ENCODE assay signal across 8 mouse cellular contexts in genomic region chr9:94534795-94535194, GRCm38 (mm10). TPM values are rescaled to one million over a fixed set of nuclear protein-coding genes. Genes with fewer than 3 reads are reported as not detected.
DNase-seq lines count a peak whose midpoint lies in the region; ATAC-seq and TF ChIP-seq lines count a peak whose summit lies in the region.

No protein-coding gene starts in this region.

- no peak overlapping the region for H3K27ac ChIP-seq in layer of hippocampus, adult 2 months
- no peak overlapping the region for H3K27ac ChIP-seq in forebrain, embryonic 15.5 days (replicated peaks)
- H3K27ac ChIP-seq in midbrain, embryonic 14.5 days (replicated peaks; ENCODE audit: low read depth, low read length), result no peak overlapping the region

- DNase-seq in cerebellum, adult 9-10 months, result peak; percentile 77
- DNase-seq in cerebellum, postnatal 36 days, result no peak
- no peak for DNase-seq in layer of hippocampus, adult 2 months (ENCODE audit: low spot score in 2 of 2)
- no peak for DNase-seq in layer of hippocampus, adult 9-11 months
- peak; percentile 65 for DNase-seq in midbrain, embryonic 14.5 days
- DNase-seq in thymus, postnatal 36 days, result no peak

- peaks cover 49% of the 10 kb centered on the region for H3K4me1 ChIP-seq in forebrain, embryonic 15.5 days
- H3K4me1 ChIP-seq in midbrain, embryonic 14.5 days (ENCODE audit: control insufficient read depth, insufficient read depth, low read length), result peaks cover 24% of the 10 kb centered on the region

- ATAC-seq in forebrain, embryonic 15.5 days (replicated peaks), result no peak
- ATAC-seq in midbrain, embryonic 14.5 days (ENCODE audit: low FRiP score, low TSS enrichment), result no peak
- ATAC-seq in CD4-positive, CD25-positive, alpha-beta regulatory T cell, adult 4 months, result no peak

- H3K9ac ChIP-seq in forebrain, embryonic 15.5 days (replicated peaks), result no peak overlapping the region
- H3K9ac ChIP-seq in midbrain, embryonic 14.5 days (replicated peaks; ENCODE audit: low read length), result no peak overlapping the region

- peak overlapping the region; percentile 82; the same call in 1 of the 2 replicates for H3K4me3 ChIP-seq in layer of hippocampus, adult 2 months
- H3K4me3 ChIP-seq in forebrain, embryonic 15.5 days, result peak overlapping the region; percentile 94
- peak overlapping the region; percentile 78 for H3K4me3 ChIP-seq in midbrain, embryonic 14.5 days (replicated peaks; ENCODE audit: low read depth, low read length)

- TF ChIP-seq CTCF in layer of hippocampus, adult 2 months (conservative IDR thresholded peaks at IDR 0.05), result peak; percentile 74

- H3K9me3 ChIP-seq in forebrain, embryonic 15.5 days, result no peaks in the 10 kb centered on the region
- H3K9me3 ChIP-seq in midbrain, embryonic 14.5 days (ENCODE audit: control insufficient read depth, low read length), result no peaks in the 10 kb centered on the region

- no peaks in the 10 kb centered on the region for H3K36me3 ChIP-seq in forebrain, embryonic 15.5 days
- no peaks in the 10 kb centered on the region for H3K36me3 ChIP-seq in midbrain, embryonic 14.5 days (ENCODE audit: control insufficient read depth, insufficient read depth, low read length)

- no peaks in the 10 kb centered on the region for H3K27me3 ChIP-seq in forebrain, embryonic 15.5 days
- no peaks in the 10 kb centered on the region for H3K27me3 ChIP-seq in midbrain, embryonic 14.5 days (ENCODE audit: control insufficient read depth, insufficient read depth, low read length)

- peak overlapping the region; percentile 94 for H3K4me2 ChIP-seq in forebrain, embryonic 15.5 days (replicated peaks)
- H3K4me2 ChIP-seq in midbrain, embryonic 14.5 days (ENCODE audit: low read length), result peak overlapping the region; percentile 86

RNA-seq across cellular contexts. Expression of gene 1190002N15Rik, which starts 3.1 kb away (rescaled TPM):
- total RNA-seq in layer of hippocampus, adult 2 months (2021), result 10 to 100 TPM; 18.2 to 18.8 TPM
- 8.3 and 13.3 TPM in 2 replicates for polyA plus RNA-seq in forebrain, embryonic 15.5 days (2015; fragmentation: Nextera tagmentation; extraction: Ambion mirVana)
- 10.6 and 11.9 TPM in 2 replicates for polyA plus RNA-seq in midbrain, embryonic 14.5 days (2014; fragmentation: Nextera tagmentation; extraction: Ambion mirVana)
- polyA plus RNA-seq in CD4-positive, CD25-positive, alpha-beta regulatory T cell, adult 4 months (2017; shearing (Covaris generic)), result 1 to 10 TPM; 3.7 to 4.7 TPM

Comparison
In these comparisons a context has a peak if more than half of its experiments do, and no peak if none do; other contexts are left out.
1. DNase-seq: peak in cerebellum, adult 9-10 months (single experiment) and midbrain, embryonic 14.5 days (single experiment); none in cerebellum, postnatal 36 days (0 of 2), layer of hippocampus, adult 2 months (0 of 2), layer of hippocampus, adult 9-11 months (single experiment) and thymus, postnatal 36 days (0 of 2).
2. Peak in every context shown above with its lines, with median percentiles within 50 percentile points of each other: H3K4me3 ChIP-seq.